Mouse (Mus musculus) cerebellum, adult 11 months (tissue): ENCODE results near the gene Pitpnc1.
A peak's percentile ranks its signal among the peaks of the same experiment; 100 is the strongest.
"Not testable (repeated sequence)": the region's sequence is repeated elsewhere in the genome, so short reads cannot be mapped to it uniquely, and the experiment has no call there.

Experiments used
- DNase-seq: peaks from one replicate; pipeline ENCODE4 v3.0.0; 2022

Gene Pitpnc1

GRCm38 (mm10) chr11:107470521-107471041 lies at the start of gene Pitpnc1:
TSS of gene Pitpnc1 (minus strand) at chr11:107470699.
- peak; percentile 84 for DNase-seq

- no peak for DNase-seq
Observed at GRCm38 (mm10) chr11:107518645-107519429, 48.3 kb upstream of the Pitpnc1 start.

GRCm38 (mm10) chr11:107516387-107516786 lies 45.9 kb upstream of the Pitpnc1 start:
- DNase-seq, result no peak

GRCm38 (mm10) chr11:107513047-107513446 lies 42.5 kb upstream of the Pitpnc1 start:
- no peak for DNase-seq

- peak; percentile 37 for DNase-seq
Observed at GRCm38 (mm10) chr11:107511954-107512353, 41.5 kb upstream of the Pitpnc1 start.

- DNase-seq, result no peak
Observed at GRCm38 (mm10) chr11:107510362-107511269, 40.1 kb upstream of the Pitpnc1 start.

GRCm38 (mm10) chr11:107509631-107510338 lies 39.3 kb upstream of the Pitpnc1 start:
- DNase-seq, result no peak

- DNase-seq, result no peak
Observed at GRCm38 (mm10) chr11:107506260-107506659, 35.8 kb upstream of the Pitpnc1 start.

GRCm38 (mm10) chr11:107504364-107504763 lies 33.9 kb upstream of the Pitpnc1 start:
- not testable (repeated sequence) for DNase-seq

- no peak for DNase-seq
Observed at GRCm38 (mm10) chr11:107502801-107503200, 32.3 kb upstream of the Pitpnc1 start.

- DNase-seq, result no peak
Observed at GRCm38 (mm10) chr11:107484341-107484740, 13.8 kb upstream of the Pitpnc1 start.

GRCm38 (mm10) chr11:107479862-107480203 lies 9.3 kb upstream of the Pitpnc1 start:
- DNase-seq, result no peak

GRCm38 (mm10) chr11:107479053-107479861 lies 8.8 kb upstream of the Pitpnc1 start, which contains the start of gene Psmd12:
TSS of gene Psmd12 (plus strand) at chr11:107479484.
- peak; percentile 93 for DNase-seq

- DNase-seq, result peak; percentile 43
Observed at GRCm38 (mm10) chr11:107473137-107473820, 2.8 kb upstream of the Pitpnc1 start.

GRCm38 (mm10) chr11:107472304-107472703 lies 1.8 kb upstream of the Pitpnc1 start:
- no peak for DNase-seq

- no peak for DNase-seq
Observed at GRCm38 (mm10) chr11:107471071-107471720, 697 bp upstream of the Pitpnc1 start.

- DNase-seq, result peak; percentile 64
Observed at GRCm38 (mm10) chr11:107469523-107470371, 752 bp downstream of the Pitpnc1 start.

- DNase-seq, result peak; percentile 74
Observed at GRCm38 (mm10) chr11:107469031-107469522, 1.4 kb downstream of the Pitpnc1 start.

- DNase-seq, result no peak
Observed at GRCm38 (mm10) chr11:107468252-107469030, 2.1 kb downstream of the Pitpnc1 start.
